Mouse (Mus musculus): Measurements from ENCODE around the gene Gdf9.
A peak's percentile ranks its signal among the peaks of the same experiment; 100 is the strongest.
"Not testable (repeated sequence)": the region's sequence is repeated elsewhere in the genome, so short reads cannot be mapped to it uniquely, and the experiment has no call there.

Gdf9 gene

DNA sequence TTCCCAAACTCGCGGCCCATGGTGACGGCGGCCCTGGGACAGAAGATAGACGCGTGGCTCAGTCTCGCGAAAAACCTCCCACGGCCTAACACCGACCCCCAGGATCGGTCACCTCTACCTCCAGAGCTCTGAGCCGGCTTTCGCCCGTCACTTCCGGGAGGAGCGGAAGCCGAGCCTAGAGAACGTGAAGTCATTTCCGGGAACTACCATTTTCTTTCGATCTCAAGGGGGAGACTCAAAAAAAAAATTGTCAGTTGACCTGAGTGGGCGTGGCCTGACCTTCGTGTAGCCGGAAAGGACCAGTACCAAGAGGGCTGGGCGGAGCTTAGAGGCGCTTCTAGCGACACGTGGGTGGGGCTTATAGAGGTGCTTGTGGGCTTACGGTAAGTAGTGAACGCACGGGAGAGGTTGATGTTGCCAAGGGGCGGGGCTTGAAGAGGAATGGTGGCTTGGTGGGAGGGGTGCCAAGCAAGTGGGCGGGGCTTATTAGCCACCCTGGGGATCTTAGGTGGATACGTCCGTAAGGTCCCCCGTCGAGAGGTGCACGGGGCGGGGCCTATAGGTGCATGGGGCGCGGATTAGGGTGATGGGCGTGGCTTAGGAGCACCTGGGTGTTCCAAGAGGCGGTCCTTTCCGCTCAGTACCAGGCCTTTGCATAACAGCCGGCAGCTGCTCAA lies at the start of gene Gdf9, which contains the start of gene Uqcrq:
TSS of gene Gdf9 (plus strand) at position 354 of the 677 bp plus-strand sequence.
TSS of gene Uqcrq (minus strand) at position 162 of the 677 bp plus-strand sequence.
- peak; percentile 99 for DNase-seq (ENCODE audit: low spot score in 2 of 2)

DNA sequence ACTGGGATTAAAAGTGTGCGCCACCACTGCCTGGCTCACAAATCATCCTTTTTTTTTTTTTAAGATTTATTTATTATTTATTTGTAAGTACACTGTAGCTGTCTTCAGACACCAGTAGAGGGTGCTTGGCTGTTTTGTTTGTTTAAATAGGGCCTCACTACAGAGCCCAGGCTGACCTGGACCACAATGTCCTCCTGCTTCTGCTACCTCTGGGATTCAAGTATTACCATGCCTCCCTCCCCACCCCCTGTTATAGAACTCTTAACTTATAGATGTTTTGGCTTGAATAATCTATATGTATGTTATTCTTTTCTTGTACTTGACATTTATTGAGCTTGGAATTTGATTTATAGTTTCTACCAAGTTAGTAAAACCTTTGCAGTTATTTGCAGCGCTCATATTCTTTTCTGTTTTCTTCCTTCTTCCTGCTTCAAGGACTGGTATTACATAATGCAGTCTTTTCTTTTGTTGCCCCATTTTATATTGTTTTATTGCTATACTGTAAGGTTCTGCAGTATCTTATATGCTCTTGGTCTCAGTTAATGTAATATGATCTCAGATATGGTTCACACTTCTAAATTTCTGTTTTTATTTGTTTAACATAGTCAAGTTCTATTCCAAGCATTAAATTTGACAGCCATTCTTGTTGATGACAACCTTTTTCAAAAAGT lies 46.9 kb upstream of the Gdf9 start:
- no peak for DNase-seq (ENCODE audit: low spot score in 2 of 2)

DNA sequence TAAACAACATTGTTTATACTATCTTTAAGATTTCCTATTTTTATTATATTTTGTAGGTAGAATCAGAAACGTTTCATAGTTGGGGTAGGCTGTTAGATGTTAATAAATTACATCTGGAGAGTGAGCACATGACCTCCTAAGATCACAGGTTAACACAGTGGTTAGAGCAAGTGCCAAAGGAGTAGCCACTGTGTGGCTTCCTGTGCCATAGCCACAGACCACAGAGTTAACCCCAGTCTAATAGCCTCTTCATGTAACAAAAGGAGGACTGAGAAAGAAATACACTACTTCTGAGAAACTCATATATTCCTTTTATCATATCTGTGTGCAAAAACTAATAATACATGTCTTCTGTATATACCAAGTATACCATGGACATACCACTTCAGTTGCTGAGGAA lies 37.0 kb upstream of the Gdf9 start:
- DNase-seq (ENCODE audit: low spot score in 2 of 2), result peak; percentile 32 to 58

DNA sequence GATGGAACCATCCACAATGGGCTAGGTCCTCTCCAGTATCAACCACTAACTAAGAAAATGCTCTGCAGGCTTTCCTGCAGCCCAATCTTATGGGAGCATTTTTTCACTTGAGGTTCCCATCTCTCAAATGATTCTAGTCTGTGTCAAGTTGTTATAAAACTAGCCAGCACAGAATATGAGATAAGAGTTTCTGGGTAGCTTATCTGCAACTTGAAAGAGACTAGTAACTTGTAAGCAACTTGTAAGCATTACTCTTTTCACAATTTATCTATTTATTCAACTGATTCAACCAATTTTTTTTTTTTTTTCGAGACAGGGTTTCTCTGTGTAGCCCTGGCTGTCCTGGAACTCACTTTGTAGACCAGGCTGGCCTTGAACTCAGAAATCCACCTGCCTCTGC lies 27.2 kb upstream of the Gdf9 start:
- DNase-seq (ENCODE audit: low spot score in 2 of 2), result no peak

- no peak for DNase-seq (ENCODE audit: low spot score in 2 of 2)
These were observed 19.1 kb upstream of the Gdf9 start for GRCm38 (mm10) chr11:53411738-53412137.

DNA sequence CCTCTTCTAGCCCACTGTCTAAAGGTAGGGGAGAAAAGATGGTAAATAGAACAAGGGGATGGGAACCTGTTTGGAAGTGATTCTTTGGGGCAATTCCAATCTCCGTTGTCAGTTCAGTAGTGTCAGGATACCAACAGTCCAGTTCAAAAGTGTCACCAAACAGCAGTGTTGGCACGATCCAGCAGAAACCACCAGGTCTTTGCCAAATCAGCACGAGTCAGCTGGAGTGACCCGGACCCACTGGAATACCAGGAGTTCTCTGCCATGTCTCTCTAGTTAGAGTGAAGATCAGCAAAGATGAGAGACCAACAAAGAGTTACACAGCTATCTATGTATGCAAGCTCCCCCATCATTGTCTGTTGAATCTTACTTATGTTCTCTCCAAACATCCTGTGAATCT lies 17.0 kb upstream of the Gdf9 start:
- DNase-seq (ENCODE audit: low spot score in 2 of 2), result no peak

- DNase-seq (ENCODE audit: low spot score in 2 of 2), result no peak
These were observed 12.8 kb upstream of the Gdf9 start for GRCm38 (mm10) chr11:53418048-53418447.

DNA sequence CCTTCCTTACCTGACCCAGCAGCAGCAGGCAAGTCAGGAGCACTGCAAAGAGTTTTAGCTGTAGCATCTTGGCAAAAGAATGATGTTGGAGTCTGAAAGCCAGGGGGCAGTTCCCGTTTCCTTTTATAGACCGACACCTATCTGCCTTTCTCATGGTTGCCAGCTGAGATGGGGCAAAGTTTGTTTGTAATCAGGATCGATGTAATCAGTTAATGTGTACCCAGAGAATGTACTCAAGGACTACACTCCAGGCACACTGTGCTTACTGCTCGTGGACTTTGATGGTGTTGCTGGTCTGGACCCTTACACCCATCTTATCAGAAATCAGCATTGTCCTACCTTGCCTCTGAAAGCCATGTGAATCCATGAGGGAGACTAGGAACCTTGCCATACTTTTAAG lies 7.8 kb upstream of the Gdf9 start, which contains the start of gene Leap2:
TSS of gene Leap2 (minus strand) at position 135 of the 400 bp plus-strand sequence.
- DNase-seq (ENCODE audit: low spot score in 2 of 2), result no peak

- DNase-seq (ENCODE audit: low spot score in 2 of 2), result no peak
These were observed 6.0 kb upstream of the Gdf9 start for GRCm38 (mm10) chr11:53424826-53425225.

- no peak for DNase-seq (ENCODE audit: low spot score in 2 of 2)
These were observed 5.6 kb upstream of the Gdf9 start for GRCm38 (mm10) chr11:53425251-53425650.

DNA sequence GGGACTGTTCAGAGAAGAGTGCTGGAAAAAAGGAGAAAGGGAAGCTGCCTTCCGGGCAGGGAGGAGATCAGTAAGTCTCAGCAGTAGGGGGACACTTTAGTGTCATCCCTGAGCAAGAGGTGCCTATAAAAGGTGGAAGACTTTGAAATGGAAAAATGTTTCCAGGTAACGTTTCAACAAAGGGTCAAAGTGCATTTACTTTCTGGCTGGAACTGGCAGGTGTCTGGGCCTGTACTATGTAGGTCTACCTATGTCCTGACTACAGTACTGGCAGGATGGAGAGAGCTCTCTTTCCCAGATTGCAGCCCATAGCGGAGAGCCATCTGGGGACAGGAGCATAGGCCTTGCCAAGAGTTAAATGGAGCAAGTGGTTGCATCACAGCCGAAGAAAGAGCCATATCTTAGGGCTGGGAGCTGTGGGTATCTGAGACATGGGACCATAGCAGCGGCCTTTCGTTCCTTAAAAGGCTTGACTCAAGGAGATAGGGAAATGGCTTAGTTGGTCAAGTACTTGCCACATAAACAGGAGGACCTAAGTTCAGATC lies 5.0 kb upstream of the Gdf9 start:
- no peak for DNase-seq (ENCODE audit: low spot score in 2 of 2)

- DNase-seq (ENCODE audit: low spot score in 2 of 2), result not testable (repeated sequence)
These were observed 3.9 kb upstream of the Gdf9 start for GRCm38 (mm10) chr11:53426914-53427313.

- DNase-seq (ENCODE audit: low spot score in 2 of 2), result no peak
These were observed 2.7 kb upstream of the Gdf9 start for GRCm38 (mm10) chr11:53427993-53428715.

- DNase-seq (ENCODE audit: low spot score in 2 of 2), result no peak
These were observed 2.1 kb upstream of the Gdf9 start for GRCm38 (mm10) chr11:53428716-53429057.

- no peak for DNase-seq (ENCODE audit: low spot score in 2 of 2)
These were observed 1.6 kb upstream of the Gdf9 start for GRCm38 (mm10) chr11:53429182-53429581.

DNA sequence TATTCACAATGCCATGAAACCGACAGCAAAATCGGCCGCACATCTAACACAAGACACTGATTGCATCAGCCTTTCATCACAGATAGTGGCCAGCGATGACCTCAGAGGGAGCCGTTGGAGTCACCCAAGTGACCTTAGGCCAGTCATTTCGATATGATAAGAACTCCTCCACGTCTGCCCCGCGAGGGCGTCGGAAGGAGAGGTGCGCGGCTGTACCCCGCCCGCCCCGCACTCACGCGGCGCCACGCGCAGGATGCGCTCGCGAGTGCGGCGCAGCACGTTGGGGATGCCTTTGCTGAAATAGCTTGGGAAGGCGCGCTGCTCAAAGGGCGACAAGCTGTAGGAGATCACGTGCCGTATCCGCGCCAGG lies 538 bp upstream of the Gdf9 start:
- DNase-seq (ENCODE audit: low spot score in 2 of 2), result peak in 1 of 2 experiments; percentile 67

- DNase-seq (ENCODE audit: low spot score in 2 of 2), result peak in 1 of 2 experiments; percentile 9
These were observed 679 bp downstream of the Gdf9 start for GRCm38 (mm10) chr11:53431347-53432056.

- no peak for DNase-seq (ENCODE audit: low spot score in 2 of 2)
These were observed 2.2 kb downstream of the Gdf9 start for GRCm38 (mm10) chr11:53433057-53433456.

GRCm38 (mm10) chr11:53435504-53435903 lies 4.7 kb downstream of the Gdf9 start:
- no peak for DNase-seq (ENCODE audit: low spot score in 2 of 2)

GRCm38 (mm10) chr11:53436338-53436737 lies 5.5 kb downstream of the Gdf9 start:
- DNase-seq (ENCODE audit: low spot score in 2 of 2), result no peak

GRCm38 (mm10) chr11:53441921-53442320 lies 11.1 kb downstream of the Gdf9 start:
- no peak for DNase-seq (ENCODE audit: low spot score in 2 of 2)

GRCm38 (mm10) chr11:53443861-53444260 lies 13.0 kb downstream of the Gdf9 start:
- peak; percentile 25 to 37 for DNase-seq (ENCODE audit: low spot score in 2 of 2)
